Mouse (Mus musculus) thymus, adult 2 months (tissue): ENCODE measurements around the gene Ctns. TPM values are rescaled to one million over a fixed set of nuclear protein-coding genes. Genes with fewer than 3 reads are reported as not detected.
A peak's percentile ranks its signal among the peaks of the same experiment; 100 is the strongest.

Experiments used
- DNase-seq: peaks from one replicate; pipeline ENCODE4 v3.0.0; 2021
- H3K27ac ChIP-seq: fragments of 200-500 bp; 2 replicates; pipeline ENCODE4 v1.5.1; 2012; ENCODE audit warnings: low read length, control low read depth; ENCODE audit not compliant: control insufficient read depth, insufficient read depth
- H3K27me3 ChIP-seq: fragments of 200-500 bp; 2 replicates; pipeline ENCODE4 v1.6.1; 2012; ENCODE audit warnings: mild to moderate bottlenecking, low read length, moderate library complexity, mixed read lengths; ENCODE audit not compliant: control insufficient read depth, insufficient read depth
- H3K36me3 ChIP-seq: fragments of 200-500 bp; 2 replicates; pipeline ENCODE4 v1.6.1; 2012; ENCODE audit warnings: mild to moderate bottlenecking, low read length, moderate library complexity; ENCODE audit not compliant: control insufficient read depth, insufficient read depth
- H3K4me1 ChIP-seq: fragments of 200-500 bp; replicated peaks from 2 replicates; pipeline ENCODE4 v1.6.1; 2012; ENCODE audit warnings: low read length; ENCODE audit not compliant: control insufficient read depth, insufficient read depth
- H3K4me3 ChIP-seq: fragments of 200-500 bp; 2 replicates; pipeline ENCODE4 v1.5.1; 2012; ENCODE audit warnings: mild to moderate bottlenecking, low read length, control low read depth, moderate library complexity; ENCODE audit not compliant: control insufficient read depth, insufficient read depth
- CTCF ChIP-seq: fragments of 200-500 bp; IDR thresholded peaks from 2 replicates; pipeline ENCODE4 v1.5.1; 2012; ENCODE audit warnings: mild to moderate bottlenecking, control low read depth, low read length, moderate library complexity, borderline replicate concordance; ENCODE audit not compliant: control insufficient read depth, poor library complexity, insufficient read depth; ENCODE audit errors: extremely low read depth
- POLR2A ChIP-seq: fragments of 200-500 bp; IDR thresholded peaks from 2 replicates; pipeline ENCODE4 v1.6.1; 2012; ENCODE audit warnings: mild to moderate bottlenecking, low read length, control low read depth, moderate library complexity; ENCODE audit not compliant: control insufficient read depth, poor library complexity, insufficient read depth; ENCODE audit errors: extremely low read depth
- WGBS: fragments of 180-500 bp; shearing (Covaris S2); methylation state at CpG from one replicate; pipeline ENCODE4 v1.1.7; 2018; 5-methylcytosine and 5-hydroxymethylcytosine counted together
- polyA plus RNA-seq: library from polyadenylated mRNA; depleted of rRNA; stranded (reverse); fragments of >200 nt; gene quantifications from 2 replicates; pipeline ENCODE4 v1.2.3, GENCODE M21; 2012

Ctns gene
- polyA plus RNA-seq, 1 experiment, result 20.1 TPM

GRCm38 (mm10) chr11:73169231-73169630 is 29.6 kb downstream of the Ctns start:
- peaks cover 6% of the 10 kb centered on the region; the same call in 1 of the 2 replicates for H3K4me1 ChIP-seq

GRCm38 (mm10) chr11:73168576-73168975 is 30.3 kb downstream of the Ctns start:
- H3K27me3 ChIP-seq, result no peaks in the 10 kb centered on the region
- H3K36me3 ChIP-seq, result no peaks in the 10 kb centered on the region
- no peak for DNase-seq
- peaks cover 6% of the 10 kb centered on the region; the same call in 1 of the 2 replicates for H3K4me1 ChIP-seq
- WGBS, result 82% methylated on average over 6 of the region's 6 CpGs
- no peak overlapping the region for H3K27ac ChIP-seq
- TF ChIP-seq CTCF (no peak), POLR2A (no peak)
- no peak overlapping the region for H3K4me3 ChIP-seq

More at GRCm38 (mm10) chr11:73169231-73169630, 29.6 kb downstream of the Ctns start:
- Histone ChIP-seq H3K27me3 (no peaks in the 10 kb centered on the region), H3K36me3 (no peaks in the 10 kb centered on the region), H3K27ac (no peak overlapping the region), H3K4me3 (no peak overlapping the region)
- WGBS, result 58% methylated on average over 4 of the region's 4 CpGs
- DNase-seq, result peak; percentile 71
- no peak for TF ChIP-seq POLR2A
- TF ChIP-seq CTCF, result peak; percentile 58; the same call in 1 of the 2 replicates

- DNase-seq, result no peak
- no peaks in the 10 kb centered on the region for H3K36me3 ChIP-seq
- H3K27ac ChIP-seq, result no peak overlapping the region
- H3K27me3 ChIP-seq, result no peaks in the 10 kb centered on the region
- TF ChIP-seq CTCF (no peak), POLR2A (no peak)
- H3K4me1 ChIP-seq, result peaks cover 6% of the 10 kb centered on the region; the same call in 1 of the 2 replicates
- H3K4me3 ChIP-seq, result no peak overlapping the region
- WGBS, result 96% methylated on average over 8 of the region's 8 CpGs
Measured at GRCm38 (mm10) chr11:73168071-73168470, 30.8 kb downstream of the Ctns start.

- Histone ChIP-seq H3K4me3 (no peak overlapping the region), H3K27ac (no peak overlapping the region), H3K36me3 (no peaks in the 10 kb centered on the region), H3K27me3 (no peaks in the 10 kb centered on the region; the same call in 1 of the 2 replicates), H3K4me1 (no peaks in the 10 kb centered on the region)
- 13% methylated on average over 5 of the region's 5 CpGs for WGBS
- DNase-seq, result no peak
- no peak for TF ChIP-seq POLR2A
- no peak for TF ChIP-seq CTCF
Measured at GRCm38 (mm10) chr11:73162284-73162683, 36.6 kb downstream of the Ctns start.

DNA sequence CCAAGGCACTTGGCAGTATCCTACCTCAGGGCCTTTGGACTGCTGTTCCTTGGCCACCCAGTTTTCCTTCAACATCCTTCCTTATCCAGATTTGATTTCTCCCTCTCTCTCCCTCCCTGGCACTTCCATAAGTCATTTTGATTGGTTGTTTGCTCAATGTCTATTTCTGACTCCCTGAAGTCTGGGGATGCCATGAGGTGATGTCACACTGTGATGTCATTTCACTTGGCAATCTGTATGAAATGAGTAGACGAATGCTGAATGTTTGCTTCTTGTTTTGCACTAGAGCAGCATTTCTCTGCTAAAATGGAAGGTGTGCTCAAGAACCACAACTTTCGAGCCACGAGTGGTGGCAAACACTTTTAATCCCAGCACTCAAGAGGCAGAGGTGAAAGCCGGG is 37.2 kb downstream of the Ctns start:
- no peak overlapping the region for H3K4me3 ChIP-seq
- H3K27me3 ChIP-seq, result no peaks in the 10 kb centered on the region; the same call in 1 of the 2 replicates
- TF ChIP-seq POLR2A, result no peak
- no peak for TF ChIP-seq CTCF
- 86% methylated on average over 4 of the region's 4 CpGs for WGBS
- H3K27ac ChIP-seq, result no peak overlapping the region
- no peak for DNase-seq
- H3K4me1 ChIP-seq, result no peaks in the 10 kb centered on the region
- no peaks in the 10 kb centered on the region for H3K36me3 ChIP-seq

- DNase-seq, result no peak
- no peak for TF ChIP-seq CTCF
- no peak for TF ChIP-seq POLR2A
- Histone ChIP-seq H3K36me3 (no peaks in the 10 kb centered on the region), H3K4me3 (no peak overlapping the region), H3K4me1 (no peaks in the 10 kb centered on the region), H3K27ac (no peak overlapping the region), H3K27me3 (no peaks in the 10 kb centered on the region; the same call in 1 of the 2 replicates)
- WGBS, result 47% methylated on average over 6 of the region's 6 CpGs
Measured at GRCm38 (mm10) chr11:73160811-73161200, 38.0 kb downstream of the Ctns start.

DNA sequence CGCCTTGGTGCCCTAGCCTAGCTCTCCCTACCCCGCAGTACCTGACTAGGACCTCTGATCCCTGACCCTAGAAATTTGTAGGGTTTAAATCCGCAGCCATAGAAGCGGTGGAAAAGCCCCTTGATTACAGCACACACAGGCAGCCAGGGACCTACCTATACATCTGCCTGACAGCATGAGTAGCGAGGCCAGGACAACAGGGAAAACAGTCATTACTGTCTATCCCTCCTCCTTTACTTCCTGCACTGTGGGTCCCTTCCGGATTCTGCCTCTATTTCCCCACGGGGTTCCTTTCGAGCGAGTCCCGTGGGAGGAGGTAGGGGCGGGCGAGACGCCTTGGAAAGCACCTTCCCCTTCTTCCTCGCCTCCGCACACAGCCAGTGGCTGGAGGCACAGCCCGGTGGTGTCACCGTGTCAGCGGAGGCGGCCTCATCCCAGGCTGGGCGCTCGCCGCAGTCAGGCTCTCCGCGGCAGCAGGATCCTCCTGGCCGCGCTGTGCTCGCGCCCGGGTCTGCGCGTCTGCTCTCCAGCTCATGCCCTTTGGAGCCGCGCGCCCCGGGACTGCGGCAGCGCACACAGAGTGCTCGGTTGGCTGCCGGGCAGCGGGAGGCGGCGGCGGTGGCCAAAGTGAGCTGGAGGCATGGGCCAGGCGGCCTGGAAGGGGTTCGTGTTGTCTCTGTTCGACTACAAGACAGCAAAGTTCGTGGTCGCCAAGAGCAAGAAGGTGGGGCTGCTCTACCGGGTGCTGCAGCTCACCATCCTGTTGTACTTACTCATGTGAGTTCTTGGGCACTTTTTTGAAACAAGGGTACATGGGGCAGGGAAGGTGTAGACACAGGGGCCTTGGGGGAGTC is 38.7 kb downstream of the Ctns start, which contains the start of gene P2rx5:
P2rx5 (plus strand) TSS at position 465 of the 854 bp plus-strand sequence.
- H3K27ac ChIP-seq, result no peak within 1 kb of the TSS
- 6% methylated on average over 49 of the region's 49 CpGs for WGBS
- no peaks in the 10 kb centered on the region; the same call in 1 of the 2 replicates for H3K27me3 ChIP-seq
- H3K36me3 ChIP-seq, result no peaks in the 10 kb centered on the region
- no peaks in the 10 kb centered on the region for H3K4me1 ChIP-seq
- H3K4me3 ChIP-seq, result 0 out of 2 replicates have a peak within 1 kb of the TSS, but pooled peaks have one; percentile 4
- no peak for DNase-seq
- TF ChIP-seq CTCF (no peak), POLR2A (no peak)
